Mouse (Mus musculus) midbrain, embryonic 11.5 days (tissue): Measurements from ENCODE around the gene Plcb2. TPM values are rescaled to one million over a fixed set of nuclear protein-coding genes. Genes with fewer than 3 reads are reported as not detected.

Experiments used
- ATAC-seq: fragments of 200-750 bp; cut with Nextera tagmentation; 2 replicates; pipeline ENCODE4 v1.8.0; 2017; ENCODE audit warnings: moderate TSS enrichment, moderate library complexity; ENCODE audit not compliant: low FRiP score
- DNase-seq: peaks from one replicate; pipeline ENCODE4 v3.0.0; 2015; ENCODE audit warnings: low spot score; ENCODE audit errors: missing footprints
- H3K27ac ChIP-seq: fragments of 300-500 bp; sonication (generic); 2 replicates; pipeline ENCODE4 v1.5.1; 2014; ENCODE audit warnings: low read depth, low read length
- H3K27me3 ChIP-seq: fragments of 300-500 bp; sonication (generic); 2 replicates; pipeline ENCODE4 v1.6.1; 2014; ENCODE audit warnings: mild to moderate bottlenecking, low read length, moderate library complexity, mixed read lengths; ENCODE audit not compliant: control insufficient read depth, insufficient read depth
- H3K36me3 ChIP-seq: fragments of 300-500 bp; sonication (generic); 2 replicates; pipeline ENCODE4 v1.6.1; 2014; ENCODE audit warnings: mild to moderate bottlenecking, low read length, moderate library complexity, mixed read lengths; ENCODE audit not compliant: control insufficient read depth, insufficient read depth
- H3K4me1 ChIP-seq: fragments of 300-500 bp; sonication (generic); 2 replicates; pipeline ENCODE4 v1.6.1; 2014; ENCODE audit warnings: low read length; ENCODE audit not compliant: control insufficient read depth, insufficient read depth
- H3K4me2 ChIP-seq: fragments of 300-500 bp; sonication (generic); 2 replicates; pipeline ENCODE4 v1.6.1; 2014; ENCODE audit warnings: mild to moderate bottlenecking, moderate library complexity
- H3K4me3 ChIP-seq: fragments of 300-500 bp; sonication (generic); 2 replicates; pipeline ENCODE4 v1.5.1; 2014; ENCODE audit warnings: low read depth, low read length
- H3K9ac ChIP-seq: fragments of 300-500 bp; sonication (generic); 2 replicates; pipeline ENCODE4 v1.6.1; 2014; ENCODE audit warnings: low read length
- H3K9me3 ChIP-seq: fragments of 300-500 bp; sonication (generic); 2 replicates; pipeline ENCODE4 v1.6.1; 2016; ENCODE audit warnings: low read length; ENCODE audit not compliant: control insufficient read depth
- WGBS: fragments of 180-500 bp; shearing (Covaris S2); extraction: QIAGEN DNeasy Blood & Tissue Kit; methylation state at CpG from one replicate; pipeline ENCODE4 v1.1.7; 2014; 5-methylcytosine and 5-hydroxymethylcytosine counted together
- polyA plus RNA-seq: library from polyadenylated mRNA; unstranded; fragments of >200 nt; fragmentation: Nextera tagmentation; extraction: Ambion mirVana; gene quantifications from 2 replicates; pipeline ENCODE4 v1.2.1, GENCODE M21; 2014

Gene Plcb2
- polyA plus RNA-seq, 1 experiment from 2014 or later, result 0.20 TPM

DNA sequence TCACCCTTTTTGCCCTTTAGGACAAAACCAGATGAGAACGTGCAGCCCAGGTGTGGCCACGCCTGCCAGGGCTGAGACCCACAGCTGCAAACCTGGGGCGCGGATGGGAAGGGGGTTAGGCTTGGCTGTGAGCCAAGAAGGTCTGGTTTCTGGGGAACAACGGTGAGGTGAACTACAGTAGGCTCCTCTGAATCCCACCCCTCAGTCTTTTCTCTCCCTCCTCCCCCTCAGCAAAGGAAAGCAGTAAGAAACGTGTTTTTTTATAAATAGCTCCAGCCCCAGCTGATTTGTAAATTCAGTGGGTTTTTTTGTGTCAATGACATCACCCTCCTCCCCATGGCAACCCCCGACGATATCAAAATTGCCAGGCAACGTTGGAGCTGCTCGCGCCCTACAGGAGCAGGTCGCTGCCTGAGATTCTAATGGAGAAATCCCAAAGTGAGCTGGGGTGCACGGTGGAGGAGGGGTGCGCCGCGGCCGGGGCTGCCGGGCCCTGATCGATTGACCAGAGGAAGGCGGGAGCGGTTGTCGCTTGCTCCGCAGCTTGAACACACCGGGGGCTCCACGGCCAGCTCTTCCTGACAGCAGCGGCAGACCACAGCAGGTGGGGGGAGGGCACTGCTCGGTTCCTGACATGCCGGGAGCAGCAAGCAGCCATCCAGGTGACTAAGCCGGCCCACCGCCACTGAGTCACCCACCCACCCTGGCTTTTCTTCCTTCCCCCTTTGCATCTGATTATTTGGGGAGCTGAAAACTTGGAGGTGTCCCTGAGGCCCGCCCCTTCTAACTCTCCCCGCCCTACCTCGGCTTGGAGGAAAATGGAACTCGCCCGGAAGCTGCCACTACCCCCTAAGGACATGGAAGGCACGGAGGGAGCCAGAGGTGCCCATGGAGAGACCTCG lies 65.1 kb downstream of the Plcb2 start, which contains the start of gene Pak6:
Gene Pak6, plus strand, starts transcription at position 402 of the 902 bp plus-strand sequence.
- H3K27me3 ChIP-seq, result peaks cover 18% of the 10 kb centered on the region

DNA sequence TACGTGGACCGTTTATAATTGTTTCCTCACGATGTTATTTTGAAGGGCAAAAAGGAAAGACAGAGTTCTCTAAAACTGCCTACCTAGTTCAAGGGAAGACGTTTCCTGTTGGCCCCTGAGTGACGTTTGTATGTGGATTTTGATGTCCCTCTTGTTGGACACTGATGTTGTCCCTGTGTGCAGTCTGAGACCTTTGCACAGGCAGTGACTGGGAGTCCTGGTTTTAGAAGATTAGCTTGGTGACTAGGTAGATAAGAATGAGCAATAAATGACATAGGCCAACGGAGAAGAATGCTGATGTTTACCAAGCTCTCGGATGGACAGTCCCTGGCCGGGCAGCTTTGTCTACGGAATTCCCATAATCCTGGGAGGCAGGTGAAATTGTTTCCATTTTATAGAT lies 66.3 kb downstream of the Plcb2 start:
- no peak overlapping the region for H3K27ac ChIP-seq
- H3K9me3 ChIP-seq, result no peaks in the 10 kb centered on the region
- no peak overlapping the region for H3K4me3 ChIP-seq
- no peaks in the 10 kb centered on the region for H3K36me3 ChIP-seq
- H3K4me1 ChIP-seq, result peaks cover 20% of the 10 kb centered on the region
- no peak for ATAC-seq
- H3K27me3 ChIP-seq, result peaks cover 18% of the 10 kb centered on the region
- WGBS, result 81% methylated on average over 9 of the region's 9 CpGs
- H3K9ac ChIP-seq, result no peak overlapping the region
- H3K4me2 ChIP-seq, result no peak overlapping the region
- DNase-seq, result no peak

More for the DNA sequence above, 65.1 kb downstream of the Plcb2 start, which contains the start of gene Pak6:
- no peaks in the 10 kb centered on the region for H3K36me3 ChIP-seq
- H3K4me2 ChIP-seq, result peak within 1 kb of the TSS; percentile 80
- H3K9ac ChIP-seq, result peak within 1 kb of the TSS; percentile 63
- H3K27ac ChIP-seq, result no peak within 1 kb of the TSS
- peaks cover 20% of the 10 kb centered on the region for H3K4me1 ChIP-seq
- WGBS, result 2% methylated on average over 37 of the region's 37 CpGs
- no peaks in the 10 kb centered on the region for H3K9me3 ChIP-seq
- ATAC-seq (peak; percentile 61), DNase-seq (peak; percentile 91)
- peak within 1 kb of the TSS; percentile 39 for H3K4me3 ChIP-seq

DNA sequence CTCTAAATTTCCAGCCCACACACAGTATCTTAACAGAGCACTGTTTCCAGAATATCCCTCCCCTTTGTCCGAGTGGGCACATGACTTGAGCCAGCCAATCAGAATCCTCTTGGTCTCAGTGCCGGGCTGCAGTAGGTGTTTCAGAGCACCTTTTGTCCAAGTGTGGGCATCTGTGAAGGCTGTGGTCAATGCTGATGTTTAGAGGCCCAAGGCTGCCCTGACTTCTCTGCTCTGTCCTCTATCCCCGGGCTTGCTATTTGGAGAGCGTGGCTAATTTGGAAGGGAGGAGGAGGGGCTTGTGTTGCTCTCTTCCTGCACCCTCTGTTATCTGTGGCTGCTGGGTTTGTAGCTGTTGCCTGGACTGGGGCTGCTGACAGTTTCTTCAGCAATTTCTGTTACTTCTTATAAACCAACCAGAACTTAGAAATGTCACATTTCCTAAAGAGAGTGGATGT lies 68.2 kb downstream of the Plcb2 start:
- 4% methylated on average over 4 of the region's 4 CpGs for WGBS
- Histone ChIP-seq H3K36me3 (no peaks in the 10 kb centered on the region), H3K9ac (peak overlapping the region; percentile 59), H3K4me1 (peaks cover 20% of the 10 kb centered on the region), H3K27me3 (peaks cover 18% of the 10 kb centered on the region), H3K4me3 (peak overlapping the region; percentile 27), H3K4me2 (peak overlapping the region; percentile 53), H3K9me3 (no peaks in the 10 kb centered on the region), H3K27ac (no peak overlapping the region; the same call in 1 of the 2 replicates)
- DNase-seq (peak; percentile 90), ATAC-seq (peak; percentile 85)

DNA sequence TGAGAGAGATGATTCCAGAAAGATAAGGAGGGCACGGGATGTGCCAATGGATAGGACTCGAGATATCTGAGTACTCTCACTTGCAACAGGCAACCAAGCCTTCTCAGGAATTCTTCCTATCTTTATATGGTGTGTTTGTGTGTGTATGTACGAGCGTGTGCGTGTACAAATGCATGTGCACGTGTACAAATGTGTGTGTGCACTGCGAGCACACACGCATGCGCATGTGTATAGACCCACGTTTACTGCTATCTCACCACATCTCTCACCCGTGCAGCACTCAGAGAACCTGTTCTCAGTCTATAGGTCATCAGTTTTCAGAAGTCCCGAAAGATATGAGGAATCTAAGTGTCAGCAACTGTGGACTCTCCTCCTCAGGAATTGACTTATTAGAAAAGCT lies 68.7 kb downstream of the Plcb2 start:
- ATAC-seq (no peak), DNase-seq (no peak)
- Histone ChIP-seq H3K9ac (peak overlapping the region; percentile 59), H3K36me3 (no peaks in the 10 kb centered on the region), H3K4me1 (peaks cover 20% of the 10 kb centered on the region), H3K9me3 (no peaks in the 10 kb centered on the region), H3K4me3 (no peak overlapping the region), H3K27me3 (peaks cover 18% of the 10 kb centered on the region), H3K27ac (no peak overlapping the region; the same call in 1 of the 2 replicates), H3K4me2 (no peak overlapping the region; the same call in 1 of the 2 replicates)
- WGBS, result 88% methylated on average over 12 of the region's 12 CpGs

DNA sequence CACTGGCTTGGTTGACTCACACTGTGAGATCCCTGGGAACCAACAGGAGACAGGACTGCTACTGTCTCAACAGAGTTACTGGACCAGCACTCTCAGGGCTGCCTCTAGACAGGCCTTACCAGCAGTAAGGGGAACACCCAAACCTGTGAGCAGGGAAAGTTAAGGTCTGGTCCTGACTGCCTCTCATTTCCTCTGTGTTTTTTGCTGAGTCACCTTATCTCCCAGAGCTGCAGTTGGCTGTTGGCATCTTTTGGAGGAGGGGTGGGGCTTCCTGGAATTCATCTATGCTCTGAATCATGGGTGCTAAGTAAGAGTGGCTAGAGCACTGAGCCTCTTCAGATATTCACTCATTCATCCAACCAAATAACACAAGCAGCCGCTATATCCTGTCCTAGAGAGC lies 69.2 kb downstream of the Plcb2 start:
- peaks cover 20% of the 10 kb centered on the region for H3K4me1 ChIP-seq
- no peak overlapping the region for H3K9ac ChIP-seq
- H3K4me2 ChIP-seq, result no peak overlapping the region
- H3K27ac ChIP-seq, result no peak overlapping the region
- no peaks in the 10 kb centered on the region for H3K36me3 ChIP-seq
- no peaks in the 10 kb centered on the region for H3K9me3 ChIP-seq
- ATAC-seq (no peak), DNase-seq (no peak)
- H3K4me3 ChIP-seq, result no peak overlapping the region
- H3K27me3 ChIP-seq, result peaks cover 14% of the 10 kb centered on the region
- 75% methylated on average over 1 of the region's 1 CpGs for WGBS

DNA sequence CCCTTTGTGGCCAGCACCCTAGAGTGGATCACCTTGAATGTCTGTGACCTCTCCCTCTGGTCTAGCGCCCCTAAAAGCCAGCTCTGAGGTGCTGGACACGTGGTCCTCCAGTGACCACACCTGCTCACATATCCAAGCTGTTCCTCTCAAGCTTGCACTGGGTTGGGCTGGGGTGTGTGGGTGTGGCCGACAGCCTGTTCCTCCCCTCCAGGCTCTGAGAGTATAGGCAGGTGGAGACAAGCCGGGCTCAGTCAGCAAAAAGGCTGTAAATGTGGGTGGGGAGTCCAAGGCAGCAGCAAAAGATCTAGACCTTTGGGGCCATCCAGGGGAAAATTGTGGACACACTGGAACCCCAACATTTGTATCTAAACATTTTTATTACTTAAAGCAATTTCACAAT lies 69.8 kb downstream of the Plcb2 start:
- Histone ChIP-seq H3K4me3 (no peak overlapping the region), H3K27me3 (peaks cover 7% of the 10 kb centered on the region), H3K9ac (no peak overlapping the region), H3K9me3 (no peaks in the 10 kb centered on the region), H3K4me2 (no peak overlapping the region), H3K4me1 (peaks cover 15% of the 10 kb centered on the region), H3K27ac (no peak overlapping the region), H3K36me3 (no peaks in the 10 kb centered on the region)
- ATAC-seq (no peak), DNase-seq (no peak)
- WGBS, result 64% methylated on average over 4 of the region's 4 CpGs

Other genes with a start within 250 kb of the Plcb2 start
- 281 and 293 TPM in 2 replicates for gene Srp14, start 248.7 kb downstream of the Plcb2 start, polyA plus RNA-seq
- gene Bmf, start 178.8 kb downstream of the Plcb2 start, polyA plus RNA-seq, result 1.8 and 2.8 TPM in 2 replicates
- gene Bub1b, start 130.2 kb downstream of the Plcb2 start, polyA plus RNA-seq, result 115 and 122 TPM in 2 replicates
- 1.2 and 1.4 TPM in 2 replicates for gene Pak6, start 65.1 kb downstream of the Plcb2 start, polyA plus RNA-seq
- gene Ankrd63, start 24.5 kb downstream of the Plcb2 start, polyA plus RNA-seq, result not detected in 2 replicates
- 36.0 and 39.9 TPM in 2 replicates for gene Inafm2, start 17.3 kb upstream of the Plcb2 start, polyA plus RNA-seq
- 0.86 and 0.92 TPM in 2 replicates for gene Ccdc9b, start 34.2 kb upstream of the Plcb2 start, polyA plus RNA-seq
- gene Phgr1, start 44.3 kb upstream of the Plcb2 start, polyA plus RNA-seq, result not detected in 2 replicates
- gene Disp2, start 51.3 kb upstream of the Plcb2 start, polyA plus RNA-seq, result 7.8 and 8.0 TPM in 2 replicates
- gene Knstrn, start 85.6 kb upstream of the Plcb2 start, polyA plus RNA-seq, result 201 and 203 TPM in 2 replicates
- gene Ivd, start 133.5 kb upstream of the Plcb2 start, polyA plus RNA-seq, result 40.5 and 44.4 TPM in 2 replicates
- 1.4 and 1.5 TPM in 2 replicates for gene Bahd1, start 171.9 kb upstream of the Plcb2 start, polyA plus RNA-seq
- 17.3 and 19.2 TPM in 2 replicates for gene Chst14, start 198.1 kb upstream of the Plcb2 start, polyA plus RNA-seq